Mouse (Mus musculus) ES-E14 (cell line): ENCODE results near the gene Msi1. TPM values are rescaled to one million over a fixed set of nuclear protein-coding genes. Genes with fewer than 3 reads are reported as not detected.

Source experiments
- DNase-seq: peaks from one replicate; pipeline ENCODE4 v3.0.0-alpha.2; 2013; ENCODE audit warnings: low read depth, low spot score
- H3K27ac ChIP-seq: 2 replicates; pipeline ENCODE4 v1.5.1; 2012; ENCODE audit warnings: low read depth, mild to moderate bottlenecking, low read length, moderate library complexity, mixed read lengths; ENCODE audit not compliant: poor library complexity, insufficient read depth, severe bottlenecking
- H3K36me3 ChIP-seq: 2 replicates; pipeline ENCODE4 v1.6.1; 2012; ENCODE audit warnings: mild to moderate bottlenecking, low read length, moderate library complexity, mixed read lengths; ENCODE audit not compliant: control insufficient read depth, poor library complexity, insufficient read depth, severe bottlenecking
- H3K4me1 ChIP-seq, 2 experiments: fragments of 150-350 bp in 1 of 2; sonication (generic) in 1 of 2; 2 replicates each; pipeline ENCODE4 v1.6.1; 2012; ENCODE audit warnings: low read length in 2 of 2, mild to moderate bottlenecking in 1 of 2, mixed read lengths in 1 of 2; ENCODE audit not compliant: control insufficient read depth in 2 of 2, insufficient read depth in 2 of 2, poor library complexity in 1 of 2
- H3K4me3 ChIP-seq, 2 experiments: fragments of 150-350 bp in 1 of 2; sonication (generic) in 1 of 2; 2 replicates each; pipeline ENCODE4 v1.5.1; 2012; ENCODE audit warnings: low read length in 2 of 2, low read depth in 1 of 2, mild to moderate bottlenecking in 1 of 2, mixed read lengths in 1 of 2; ENCODE audit not compliant: insufficient read depth in 1 of 2, poor library complexity in 1 of 2, severe bottlenecking in 1 of 2
- H3K9ac ChIP-seq: 2 replicates; pipeline ENCODE4 v1.6.1; 2012; ENCODE audit warnings: low read depth, mild to moderate bottlenecking, low read length, mixed read lengths; ENCODE audit not compliant: poor library complexity, insufficient read depth, severe bottlenecking
- H3K9me3 ChIP-seq: fragments of 150-350 bp; sonication (generic); 2 replicates; pipeline ENCODE4 v1.6.1; 2012; ENCODE audit warnings: low read depth, mild to moderate bottlenecking, low read length; ENCODE audit not compliant: control insufficient read depth, insufficient read depth
- CHD2 ChIP-seq: IDR thresholded peaks from 2 replicates; pipeline ENCODE4 v1.6.1; 2014; ENCODE audit warnings: mild to moderate bottlenecking, low read depth, low read length, inconsistent platforms
- HCFC1 ChIP-seq: IDR thresholded peaks from 2 replicates; pipeline ENCODE4 v1.6.1; 2012; ENCODE audit warnings: low read length, inconsistent platforms, borderline replicate concordance; ENCODE audit not compliant: insufficient read depth
- MAFK ChIP-seq: IDR thresholded peaks from 2 replicates; pipeline ENCODE4 v1.6.1; 2014; ENCODE audit warnings: mild to moderate bottlenecking, low read depth, low read length, inconsistent platforms; ENCODE audit not compliant: insufficient read depth
- ZC3H11A ChIP-seq: IDR thresholded peaks from 2 replicates; pipeline ENCODE4 v1.6.1; 2012; ENCODE audit warnings: low read depth, mild to moderate bottlenecking, inconsistent platforms, low read length, borderline replicate concordance
- ZNF384 ChIP-seq: IDR thresholded peaks from 2 replicates; pipeline ENCODE4 v1.6.1; 2012; ENCODE audit warnings: low read depth, low read length, inconsistent platforms
- in situ Hi-C, 2 experiments: fragments of 600-800 bp; cut with MboI; formaldehyde crosslinking; loops; one replicate each; pipeline ENCODE4 v1.15.1; 2025; ENCODE audit warnings: low sequenced_read_pairs in 2 of 2, inconsistent platforms in 1 of 2; ENCODE audit not compliant: unreplicated experiment in 2 of 2
- total RNA-seq: library from RNA; depleted of rRNA; stranded (reverse); fragments of 300-350 nt; gene quantifications from 2 replicates; pipeline ENCODE4 v1.2.3, GENCODE M21; 2012

Msi1 gene
- total RNA-seq, 1 experiment: 5.6 TPM

GRCm38 (mm10) chr5:115482390-115483265, 53.2 kb downstream of the Msi1 start:
- Histone ChIP-seq H3K27ac (peak overlapping the region; percentile 23; the same call in 1 of the 2 replicates), H3K9me3 (no peaks in the 10 kb centered on the region), H3K4me1 (peaks cover 0 to 6% of the 10 kb centered on the region in 2 experiments; a peak in 2 of 4 replicates), H3K36me3 (peaks cover 4% of the 10 kb centered on the region; the same call in 1 of the 2 replicates), H3K4me3 (peak overlapping the region; percentile 40 to 59), H3K9ac (peak overlapping the region; percentile 70)
- in situ Hi-C loops: no loop called here
- no peak for DNase-seq
- TF ChIP-seq HCFC1: no peak
- no peak for TF ChIP-seq CHD2
- TF ChIP-seq ZC3H11A: no peak
- TF ChIP-seq MAFK: no peak
- no peak for TF ChIP-seq ZNF384

- peak overlapping the region in 1 of 2 experiments; percentile 40; a peak in 1 of 4 replicates for H3K4me3 ChIP-seq
- H3K27ac ChIP-seq: no peak overlapping the region
- no peak for TF ChIP-seq ZC3H11A
- no peak for TF ChIP-seq ZNF384
- TF ChIP-seq MAFK: no peak
- no peak; the same call in 1 of the 2 replicates for TF ChIP-seq CHD2
- TF ChIP-seq HCFC1: no peak
- H3K4me1 ChIP-seq: peaks cover 0 to 6% of the 10 kb centered on the region in 2 experiments; a peak in 2 of 4 replicates
- DNase-seq: no peak
- H3K9ac ChIP-seq: no peak overlapping the region; the same call in 1 of the 2 replicates
- H3K36me3 ChIP-seq: no peaks in the 10 kb centered on the region
- H3K9me3 ChIP-seq: no peaks in the 10 kb centered on the region
- in situ Hi-C loops: no loop called here
These were observed 54.0 kb downstream of the Msi1 start for GRCm38 (mm10) chr5:115483385-115483784.

GRCm38 (mm10) chr5:115483947-115484920, 54.8 kb downstream of the Msi1 start, which contains the start of gene Sirt4:
Gene Sirt4 (minus strand): TSS chr5:115484725.
- Histone ChIP-seq H3K36me3 (no peaks in the 10 kb centered on the region), H3K4me3 (peak within 1 kb of the TSS; percentile 45 to 73), H3K9ac (peak within 1 kb of the TSS; percentile 68; the same call in 1 of the 2 replicates), H3K9me3 (no peaks in the 10 kb centered on the region), H3K27ac (no peak within 1 kb of the TSS; the same call in 1 of the 2 replicates), H3K4me1 (peaks cover 0 to 8% of the 10 kb centered on the region in 2 experiments; a peak in 2 of 4 replicates)
- TF ChIP-seq ZC3H11A (no peak), HCFC1 (peak; percentile 98), CHD2 (peak; percentile 27; the same call in 1 of the 2 replicates), ZNF384 (no peak), MAFK (no peak)
- in situ Hi-C loops: no loop called here
- peak; percentile 97 for DNase-seq

- Histone ChIP-seq H3K36me3 (no peaks in the 10 kb centered on the region), H3K9ac (no peak overlapping the region; the same call in 1 of the 2 replicates), H3K9me3 (no peaks in the 10 kb centered on the region), H3K4me3 (peak overlapping the region in 1 of 2 experiments; percentile 73; a peak in 2 of 4 replicates), H3K27ac (no peak overlapping the region; the same call in 1 of the 2 replicates), H3K4me1 (peaks cover 0 to 10% of the 10 kb centered on the region in 2 experiments; a peak in 2 of 4 replicates)
- TF ChIP-seq ZNF384 (no peak), HCFC1 (no peak), CHD2 (no peak)
- no peak for DNase-seq
- in situ Hi-C loops: no loop called here
These were observed 55.6 kb downstream of the Msi1 start for GRCm38 (mm10) chr5:115484996-115485395.
